ENCODE assay signal across 14 mouse cellular contexts in the genomic region with DNA sequence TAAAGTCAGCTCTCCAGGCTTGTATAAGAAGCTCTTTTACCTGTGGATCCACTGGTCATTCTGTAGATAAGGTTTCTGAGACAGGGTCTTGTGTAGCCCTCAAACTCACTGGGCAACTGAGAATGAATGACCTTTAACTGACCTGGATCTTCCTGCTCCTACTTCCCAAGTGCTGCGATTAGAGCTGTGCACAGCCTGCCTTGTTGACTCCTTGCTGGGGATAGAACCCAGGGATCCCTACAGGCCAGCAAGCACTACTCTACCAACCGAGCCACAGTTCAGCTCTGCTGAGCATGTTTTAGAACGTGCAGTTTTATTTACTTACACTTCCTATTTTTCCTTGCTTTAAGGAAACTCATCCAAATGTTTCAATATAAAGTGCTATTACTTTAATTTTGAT.
"Had no signal": no experiment of that assay in that cellular context is flagged by ENCODE, and none has a peak within 500 bp of the region (broad histone marks: within the 10 kb centered on the region; RNA-seq: fewer than 3 reads in every experiment).

No protein-coding gene starts in this region.

- H3K27ac ChIP-seq: limb, embryonic 12.5 days; limb, embryonic 15.5 days; liver, embryonic 14.5 days; macrophage; midbrain, embryonic 12.5 days; midbrain, embryonic 15.5 days; stomach, postnatal 0 days had no signal

- H3K4me1 ChIP-seq: limb, embryonic 12.5 days; limb, embryonic 15.5 days; midbrain, embryonic 12.5 days; midbrain, embryonic 15.5 days had no signal

- H3K27me3 ChIP-seq: limb, embryonic 12.5 days; limb, embryonic 15.5 days; midbrain, embryonic 12.5 days; midbrain, embryonic 15.5 days had no signal

- H3K9me3 ChIP-seq: limb, embryonic 12.5 days; limb, embryonic 15.5 days; midbrain, embryonic 12.5 days; midbrain, embryonic 15.5 days had no signal

- H3K9ac ChIP-seq: limb, embryonic 12.5 days; limb, embryonic 15.5 days; liver, embryonic 14.5 days; liver, postnatal 0 days; lung, embryonic 14.5 days; midbrain, embryonic 12.5 days; midbrain, embryonic 15.5 days had no signal

- DNase-seq: kidney, adult 9 months; kidney, postnatal 10 days; kidney, postnatal 36 days; left cerebral cortex, postnatal 4 days; liver, postnatal 0 days; lung, embryonic 14.5 days; thymus, postnatal 25 days had no signal

- H3K4me3 ChIP-seq: limb, embryonic 12.5 days; limb, embryonic 15.5 days; midbrain, embryonic 12.5 days; midbrain, embryonic 15.5 days had no signal
